Mouse (Mus musculus) hindbrain, embryonic 15.5 days (tissue): ENCODE data around the gene Gm128. TPM values are rescaled to one million over a fixed set of nuclear protein-coding genes. Genes with fewer than 3 reads are reported as not detected.

Experiments used
- ATAC-seq: fragments of 200-750 bp; cut with Nextera tagmentation; 2 replicates; pipeline ENCODE4 v1.8.0; 2017; ENCODE audit warnings: low read depth, moderate number of reproducible peaks, moderate TSS enrichment; ENCODE audit not compliant: low FRiP score
- H3K27ac ChIP-seq: fragments of 300-500 bp; sonication (generic); replicated peaks from 2 replicates; pipeline ENCODE4 v1.5.1; 2015; ENCODE audit warnings: mild to moderate bottlenecking, inconsistent platforms
- H3K27me3 ChIP-seq: fragments of 300-500 bp; sonication (generic); 2 replicates; pipeline ENCODE4 v1.6.1; 2015; ENCODE audit warnings: control low read depth, inconsistent platforms
- H3K36me3 ChIP-seq: fragments of 300-500 bp; sonication (generic); 2 replicates; pipeline ENCODE4 v1.6.1; 2015; ENCODE audit warnings: control low read depth, inconsistent platforms
- H3K4me1 ChIP-seq: fragments of 300-500 bp; sonication (generic); replicated peaks from 2 replicates; pipeline ENCODE4 v1.6.1; 2015; ENCODE audit warnings: control low read depth, inconsistent platforms
- H3K4me2 ChIP-seq: fragments of 300-500 bp; sonication (generic); 2 replicates; pipeline ENCODE4 v1.6.1; 2015; ENCODE audit warnings: moderate library complexity, mild to moderate bottlenecking, inconsistent platforms
- H3K4me3 ChIP-seq: fragments of 300-500 bp; sonication (generic); 2 replicates; pipeline ENCODE4 v1.5.1; 2015; ENCODE audit warnings: mild to moderate bottlenecking, inconsistent platforms
- H3K9ac ChIP-seq: fragments of 300-500 bp; sonication (generic); 2 replicates; pipeline ENCODE4 v1.6.1; 2015; ENCODE audit warnings: inconsistent platforms
- H3K9me3 ChIP-seq: fragments of 300-500 bp; sonication (generic); 2 replicates; pipeline ENCODE4 v1.6.1; 2016; ENCODE audit warnings: control low read depth, inconsistent platforms
- WGBS: fragments of 180-500 bp; shearing (Covaris S2); methylation state at CpG from one replicate; pipeline ENCODE4 v1.1.7; 2015; 5-methylcytosine and 5-hydroxymethylcytosine counted together
- polyA plus RNA-seq: library from polyadenylated mRNA; unstranded; fragments of >200 nt; fragmentation: Nextera tagmentation; extraction: Ambion mirVana; gene quantifications from 2 replicates; pipeline ENCODE4 v1.2.1, GENCODE M21; 2015

Gene Gm128
- polyA plus RNA-seq, 1 experiment from 2014 or later = 0.19 TPM

DNA sequence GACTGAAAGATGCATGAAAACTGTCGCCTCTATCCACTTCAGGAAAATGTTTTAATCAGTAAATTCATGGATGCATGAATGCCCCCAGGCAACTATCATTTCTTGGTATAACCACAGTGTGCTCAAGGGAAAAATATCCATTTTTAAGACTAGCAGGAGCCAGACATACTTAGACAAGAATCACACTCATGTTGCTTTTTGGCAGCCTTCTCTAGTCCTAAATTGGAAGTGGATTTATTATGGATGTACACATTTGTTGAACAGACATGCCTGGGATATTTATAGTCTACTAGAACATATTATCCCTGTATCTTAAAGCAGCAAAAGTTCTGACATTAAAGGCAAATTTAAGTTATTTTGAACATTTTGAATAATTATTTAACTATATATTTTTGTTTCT, 23.3 kb upstream of the Gm128 start:
- H3K4me3 ChIP-seq = no peak overlapping the region
- 76% methylated on average over 1 of the region's 1 CpGs for WGBS
- no peaks in the 10 kb centered on the region for H3K27me3 ChIP-seq
- H3K27ac ChIP-seq = no peak overlapping the region
- H3K36me3 ChIP-seq = peaks cover 71% of the 10 kb centered on the region
- H3K9ac ChIP-seq = no peak overlapping the region
- no peak for ATAC-seq
- no peak overlapping the region for H3K4me2 ChIP-seq
- no peaks in the 10 kb centered on the region for H3K9me3 ChIP-seq
- H3K4me1 ChIP-seq = no peaks in the 10 kb centered on the region

DNA sequence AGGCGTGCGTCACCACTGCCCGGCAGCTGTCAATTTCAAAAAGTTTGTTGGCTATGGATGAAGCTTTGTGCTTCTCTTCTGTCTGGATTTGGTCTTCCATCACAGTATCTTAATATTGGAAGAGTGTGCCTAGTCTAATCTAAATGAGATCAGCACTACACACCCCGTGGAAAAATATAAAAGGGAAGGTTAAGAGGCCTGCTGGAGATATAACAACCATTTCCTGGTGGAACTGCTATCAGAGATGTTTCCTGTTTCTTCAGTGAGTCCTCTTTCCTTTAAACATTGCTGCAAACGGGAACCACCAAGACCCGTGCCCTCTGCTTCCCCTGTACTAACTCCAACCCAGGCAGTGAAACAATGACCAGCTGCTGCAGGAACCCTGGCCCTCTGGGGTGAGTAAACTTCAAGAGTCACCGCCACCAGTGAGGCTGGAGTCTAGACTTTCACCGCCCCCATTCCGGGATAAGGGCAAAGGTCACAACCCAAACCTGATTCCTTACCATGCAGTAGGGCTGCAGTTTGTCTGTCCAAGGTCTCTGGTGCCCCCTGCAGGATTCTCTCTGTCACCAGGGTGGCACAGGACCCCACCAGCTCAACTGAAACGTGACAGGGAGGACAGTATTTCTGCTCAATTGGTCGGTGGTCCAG, 21.8 kb upstream of the Gm128 start:
- H3K9ac ChIP-seq = no peak overlapping the region
- ATAC-seq = no peak
- no peaks in the 10 kb centered on the region for H3K27me3 ChIP-seq
- H3K4me2 ChIP-seq = no peak overlapping the region
- H3K4me3 ChIP-seq = no peak overlapping the region
- H3K4me1 ChIP-seq = no peaks in the 10 kb centered on the region
- WGBS = 50% methylated on average over 11 of the region's 11 CpGs
- H3K9me3 ChIP-seq = no peaks in the 10 kb centered on the region
- H3K36me3 ChIP-seq = peaks cover 76% of the 10 kb centered on the region
- no peak overlapping the region for H3K27ac ChIP-seq

GRCm38 (mm10) chr3:95261975-95262374, 20.6 kb upstream of the Gm128 start:
- 96% methylated on average over 4 of the region's 4 CpGs for WGBS
- no peak for ATAC-seq
- H3K36me3 ChIP-seq = peaks cover 73% of the 10 kb centered on the region

GRCm38 (mm10) chr3:95256931-95257330, 15.5 kb upstream of the Gm128 start:
- Histone ChIP-seq H3K9ac (no peak overlapping the region), H3K9me3 (no peaks in the 10 kb centered on the region), H3K27me3 (no peaks in the 10 kb centered on the region), H3K4me2 (no peak overlapping the region), H3K36me3 (peaks cover 70% of the 10 kb centered on the region), H3K4me3 (no peak overlapping the region), H3K27ac (no peak overlapping the region), H3K4me1 (no peaks in the 10 kb centered on the region)
- 90% methylated on average over 5 of the region's 5 CpGs for WGBS
- ATAC-seq = no peak

More at GRCm38 (mm10) chr3:95261975-95262374, 20.6 kb upstream of the Gm128 start:
- H3K9ac ChIP-seq = no peak overlapping the region
- H3K27ac ChIP-seq = no peak overlapping the region
- no peak overlapping the region for H3K4me3 ChIP-seq
- H3K27me3 ChIP-seq = no peaks in the 10 kb centered on the region
- H3K4me2 ChIP-seq = no peak overlapping the region
- no peaks in the 10 kb centered on the region for H3K4me1 ChIP-seq
- H3K9me3 ChIP-seq = no peaks in the 10 kb centered on the region

DNA sequence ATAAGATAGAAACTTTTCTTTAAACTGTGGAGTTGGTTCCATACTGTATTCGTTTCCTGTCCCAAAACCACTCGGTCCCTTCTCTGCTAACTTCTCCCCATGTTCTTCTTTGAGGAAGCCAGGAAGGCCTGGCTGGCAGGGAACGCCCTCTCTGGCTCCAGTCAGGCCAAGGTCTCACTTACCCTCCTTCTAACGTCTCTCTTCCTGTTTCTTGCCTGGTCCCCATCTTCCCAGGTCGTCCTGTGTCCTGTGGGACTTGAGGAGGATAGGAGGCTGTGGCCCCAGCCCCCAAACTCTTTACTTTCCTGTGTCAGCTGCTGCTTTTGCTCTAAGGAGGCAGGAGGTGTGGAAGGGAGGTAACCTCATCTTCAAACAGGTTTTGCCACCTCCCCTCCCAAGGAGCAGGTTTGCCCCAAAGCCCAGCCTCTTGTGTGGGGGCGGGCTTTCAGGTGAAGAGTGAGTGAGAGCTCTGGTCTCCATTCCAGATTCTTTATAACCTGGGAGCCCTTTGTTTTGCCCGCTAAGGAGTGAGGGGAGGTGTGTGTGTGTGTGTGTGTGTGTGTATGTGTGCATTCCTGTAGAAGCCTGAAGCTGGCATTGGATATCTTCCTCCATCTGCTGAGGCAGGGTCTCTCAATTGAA, 9.5 kb upstream of the Gm128 start, which contains the start of gene Bnipl:
Gene Bnipl (minus strand): TSS at position 411 of the 642 bp plus-strand sequence.
- Histone ChIP-seq H3K36me3 (peaks cover 22% of the 10 kb centered on the region), H3K27ac (no peak within 1 kb of the TSS), H3K9ac (no peak within 1 kb of the TSS), H3K4me3 (no peak within 1 kb of the TSS), H3K4me2 (no peak within 1 kb of the TSS), H3K9me3 (no peaks in the 10 kb centered on the region), H3K27me3 (no peaks in the 10 kb centered on the region), H3K4me1 (no peaks in the 10 kb centered on the region)
- ATAC-seq = no peak
- WGBS = 54% methylated on average over 7 of the region's 7 CpGs

- H3K4me3 ChIP-seq = no peak overlapping the region
- WGBS = 77% methylated on average over 5 of the region's 5 CpGs
- no peaks in the 10 kb centered on the region for H3K4me1 ChIP-seq
- no peak overlapping the region for H3K4me2 ChIP-seq
- no peak overlapping the region for H3K9ac ChIP-seq
- peaks cover 19% of the 10 kb centered on the region for H3K36me3 ChIP-seq
- no peaks in the 10 kb centered on the region for H3K9me3 ChIP-seq
- no peak overlapping the region for H3K27ac ChIP-seq
- ATAC-seq = no peak
- H3K27me3 ChIP-seq = no peaks in the 10 kb centered on the region
Measured at GRCm38 (mm10) chr3:95250361-95250760, 9.0 kb upstream of the Gm128 start.

- no peaks in the 10 kb centered on the region for H3K9me3 ChIP-seq
- H3K27ac ChIP-seq = no peak overlapping the region
- no peak for ATAC-seq
- no peaks in the 10 kb centered on the region for H3K36me3 ChIP-seq
- WGBS = 71% methylated on average over 1 of the region's 1 CpGs
- H3K9ac ChIP-seq = no peak overlapping the region
- H3K4me3 ChIP-seq = no peak overlapping the region
- no peaks in the 10 kb centered on the region for H3K4me1 ChIP-seq
- H3K27me3 ChIP-seq = no peaks in the 10 kb centered on the region
- no peak overlapping the region for H3K4me2 ChIP-seq
Measured at GRCm38 (mm10) chr3:95247660-95248336, 6.4 kb upstream of the Gm128 start.

DNA sequence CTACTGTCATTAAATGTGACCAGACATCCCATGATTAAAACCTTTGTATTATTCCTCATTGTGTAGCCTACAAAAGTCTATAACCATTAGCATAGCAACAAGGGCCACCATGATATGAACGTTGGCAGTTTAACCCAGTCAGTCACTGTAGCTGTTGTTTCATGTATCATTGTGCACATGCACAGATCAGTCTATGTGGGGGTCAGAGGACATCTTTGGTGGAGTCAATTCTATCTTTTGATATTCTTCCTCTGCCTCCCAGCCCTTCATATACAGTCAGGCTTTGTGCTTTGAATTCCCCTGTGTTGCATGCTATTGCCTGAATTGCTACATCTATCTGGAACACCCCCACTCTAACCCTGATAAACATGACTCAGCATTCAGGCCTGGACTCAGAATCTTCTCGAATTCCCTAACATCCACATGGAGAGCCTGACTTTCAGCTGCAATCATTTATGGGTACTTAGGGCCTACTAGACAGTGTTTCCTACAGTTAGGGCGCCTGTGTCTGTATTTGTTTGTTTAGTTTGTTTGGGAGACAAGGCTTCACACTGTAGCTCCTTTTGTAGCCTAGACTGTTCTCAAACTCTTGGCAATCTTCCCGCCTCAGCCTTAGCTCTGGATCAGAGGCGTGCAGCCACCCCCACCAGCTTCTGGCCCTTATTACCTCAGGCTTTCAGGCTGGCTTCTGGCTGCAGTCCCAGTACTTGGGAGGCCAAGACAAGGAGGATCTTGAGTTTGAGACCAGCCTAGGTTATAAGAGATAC, 5.2 kb upstream of the Gm128 start:
- Histone ChIP-seq H3K4me2 (no peak overlapping the region), H3K9ac (no peak overlapping the region), H3K4me3 (no peak overlapping the region), H3K9me3 (no peaks in the 10 kb centered on the region), H3K36me3 (no peaks in the 10 kb centered on the region; the same call in 1 of the 2 replicates), H3K4me1 (no peaks in the 10 kb centered on the region), H3K27me3 (no peaks in the 10 kb centered on the region), H3K27ac (no peak overlapping the region)
- peak; percentile 48; the same call in 1 of the 2 replicates for ATAC-seq
- 75% methylated on average over 5 of the region's 5 CpGs for WGBS

GRCm38 (mm10) chr3:95243086-95243485, 1.7 kb upstream of the Gm128 start:
- no peak overlapping the region for H3K4me2 ChIP-seq
- 81% methylated on average over 2 of the region's 2 CpGs for WGBS
- H3K4me1 ChIP-seq = no peaks in the 10 kb centered on the region
- no peaks in the 10 kb centered on the region for H3K27me3 ChIP-seq
- no peak overlapping the region for H3K27ac ChIP-seq
- H3K4me3 ChIP-seq = no peak overlapping the region
- no peaks in the 10 kb centered on the region for H3K9me3 ChIP-seq
- H3K9ac ChIP-seq = no peak overlapping the region
- no peaks in the 10 kb centered on the region; the same call in 1 of the 2 replicates for H3K36me3 ChIP-seq
- no peak for ATAC-seq

DNA sequence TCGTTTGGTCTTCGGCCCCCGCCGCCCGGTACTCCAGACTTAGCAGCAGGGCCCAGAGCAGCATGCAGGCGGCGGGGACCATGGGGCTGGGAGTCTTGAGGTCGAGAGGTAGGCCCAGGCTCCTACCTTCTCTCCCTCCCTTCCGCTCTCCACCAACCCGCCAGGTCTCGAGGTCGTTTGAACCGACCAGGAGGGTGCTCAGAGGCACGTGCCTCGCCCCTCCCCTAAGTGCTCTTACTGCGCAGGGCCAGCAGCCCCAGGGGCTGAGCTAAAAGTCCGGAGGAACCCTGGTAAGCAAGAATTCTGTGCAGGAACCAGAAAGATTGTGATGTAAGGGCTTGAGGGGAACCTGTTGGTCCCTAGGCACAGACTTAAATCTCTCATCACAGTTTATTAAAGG, 498 bp downstream of the Gm128 start:
- Histone ChIP-seq H3K27me3 (no peaks in the 10 kb centered on the region), H3K36me3 (peaks cover 19% of the 10 kb centered on the region), H3K4me3 (no peak overlapping the region), H3K9me3 (no peaks in the 10 kb centered on the region), H3K9ac (no peak overlapping the region), H3K27ac (no peak overlapping the region), H3K4me2 (no peak overlapping the region), H3K4me1 (no peaks in the 10 kb centered on the region)
- ATAC-seq = no peak
- 32% methylated on average over 17 of the region's 17 CpGs for WGBS

DNA sequence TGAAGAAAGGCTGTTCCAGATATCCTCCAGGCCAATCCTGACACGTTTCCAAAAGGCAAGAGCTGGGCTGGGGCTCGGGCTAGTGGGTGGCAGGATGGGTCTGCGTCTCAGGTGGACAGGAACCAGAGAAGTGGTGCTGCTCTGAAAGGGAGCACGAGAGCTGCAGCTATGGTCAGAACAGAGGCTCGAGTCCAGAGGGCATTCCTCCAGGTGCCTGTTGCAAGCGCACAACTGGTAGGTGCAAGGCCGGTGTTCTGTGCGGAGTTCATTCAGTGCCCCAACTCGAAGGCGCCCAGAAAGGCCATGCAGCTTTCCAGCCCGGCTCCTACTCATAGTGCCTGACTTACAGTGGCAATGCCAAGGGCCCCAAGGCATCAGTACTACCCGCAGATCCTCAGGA, 1.4 kb downstream of the Gm128 start:
- WGBS = 93% methylated on average over 12 of the region's 12 CpGs
- Histone ChIP-seq H3K4me2 (no peak overlapping the region), H3K9ac (no peak overlapping the region), H3K9me3 (no peaks in the 10 kb centered on the region), H3K4me1 (no peaks in the 10 kb centered on the region), H3K36me3 (peaks cover 28% of the 10 kb centered on the region), H3K27me3 (no peaks in the 10 kb centered on the region), H3K4me3 (no peak overlapping the region), H3K27ac (no peak overlapping the region)
- ATAC-seq = no peak

- H3K4me3 ChIP-seq = no peak overlapping the region
- no peak for ATAC-seq
- H3K27me3 ChIP-seq = no peaks in the 10 kb centered on the region
- H3K9ac ChIP-seq = no peak overlapping the region
- H3K27ac ChIP-seq = no peak overlapping the region
- peaks cover 35% of the 10 kb centered on the region for H3K36me3 ChIP-seq
- no peaks in the 10 kb centered on the region for H3K9me3 ChIP-seq
- no peaks in the 10 kb centered on the region for H3K4me1 ChIP-seq
- 93% methylated on average over 6 of the region's 6 CpGs for WGBS
- no peak overlapping the region for H3K4me2 ChIP-seq
Measured at GRCm38 (mm10) chr3:95239022-95239421, 2.4 kb downstream of the Gm128 start.
